Mouse (Mus musculus) myocyte (in vitro differentiated cells): ENCODE results near the gene Slc23a2. TPM values are rescaled to one million over a fixed set of nuclear protein-coding genes. Genes with fewer than 3 reads are reported as not detected.

Experiments
- H3K27me3 ChIP-seq: one replicate; pipeline ENCODE4 v1.6.1; 2011; ENCODE audit not compliant: control insufficient read depth, insufficient read depth, insufficient read length
- H3K36me3 ChIP-seq: one replicate; pipeline ENCODE4 v1.6.1; 2011; ENCODE audit not compliant: control insufficient read depth, insufficient read depth
- H3K4me2 ChIP-seq: one replicate; pipeline ENCODE4 v1.6.1; 2011; ENCODE audit warnings: low read depth, control low read depth
- H3K4me3 ChIP-seq: one replicate; pipeline ENCODE4 v1.5.1; 2011; ENCODE audit warnings: mild to moderate bottlenecking, control low read depth, moderate library complexity
- H3K79me2 ChIP-seq: one replicate; pipeline ENCODE4 v1.6.1; 2011; ENCODE audit not compliant: control insufficient read depth, insufficient read depth
- H3ac ChIP-seq: one replicate; pipeline ENCODE4 v1.6.1; 2011; ENCODE audit not compliant: control insufficient read depth, insufficient read length
- CEBPB ChIP-seq: IDR thresholded peaks from 2 replicates; pipeline ENCODE4 v1.6.1; 2011; ENCODE audit warnings: mild to moderate bottlenecking, moderate library complexity; ENCODE audit not compliant: poor library complexity, insufficient read depth, severe bottlenecking
- E2F4 ChIP-seq: IDR thresholded peaks from one replicate; pipeline ENCODE4 v1.6.1; 2011; ENCODE audit warnings: mild to moderate bottlenecking, control low read depth, moderate library complexity; ENCODE audit not compliant: insufficient read depth
- MAX ChIP-seq: IDR thresholded peaks from one replicate; pipeline ENCODE4 v1.6.1; 2011; ENCODE audit warnings: low read depth, mild to moderate bottlenecking, control low read depth
- MYOD1 ChIP-seq, 3 experiments: IDR thresholded peaks; one replicate each; pipeline ENCODE4 v1.6.1; 2011; ENCODE audit warnings: control low read depth in 2 of 3, low read depth in 2 of 3, mild to moderate bottlenecking in 2 of 3, moderate library complexity in 1 of 3; ENCODE audit not compliant: insufficient read length in 2 of 3, control insufficient read depth in 1 of 3
- MYOG ChIP-seq, 3 experiments: IDR thresholded peaks; one replicate each; pipeline ENCODE4 v1.6.1; 2011; ENCODE audit warnings: control low read depth in 2 of 3, low read depth in 2 of 3, mild to moderate bottlenecking in 2 of 3; ENCODE audit not compliant: insufficient read length in 2 of 3, control insufficient read depth in 1 of 3, insufficient read depth in 1 of 3
- POLR2A ChIP-seq: IDR thresholded peaks from one replicate; pipeline ENCODE4 v1.6.1; 2011; ENCODE audit warnings: low read depth, mild to moderate bottlenecking, control low read depth, moderate library complexity; ENCODE audit not compliant: insufficient read length
- POLR2AphosphoS2 ChIP-seq: IDR thresholded peaks from one replicate; pipeline ENCODE4 v1.6.1; 2011; ENCODE audit warnings: low read depth, control low read depth; ENCODE audit not compliant: insufficient read length
- REST ChIP-seq: IDR thresholded peaks from one replicate; pipeline ENCODE4 v1.6.1; 2011; ENCODE audit warnings: mild to moderate bottlenecking, control low read depth, moderate library complexity; ENCODE audit not compliant: insufficient read depth, insufficient read length
- SRF ChIP-seq: IDR thresholded peaks from one replicate; pipeline ENCODE4 v1.6.1; 2011; ENCODE audit warnings: low read depth; ENCODE audit not compliant: control insufficient read depth, insufficient read length
- TCF12 ChIP-seq: IDR thresholded peaks from one replicate; pipeline ENCODE4 v1.6.1; 2011; ENCODE audit warnings: mild to moderate bottlenecking, control low read depth; ENCODE audit not compliant: poor library complexity, insufficient read depth, severe bottlenecking
- TCF3 ChIP-seq: IDR thresholded peaks from one replicate; pipeline ENCODE4 v1.6.1; 2011; ENCODE audit warnings: low read depth, control low read depth; ENCODE audit not compliant: insufficient read length
- USF1 ChIP-seq: IDR thresholded peaks from one replicate; pipeline ENCODE4 v1.6.1; 2011; ENCODE audit warnings: low read depth, mild to moderate bottlenecking, control low read depth, moderate library complexity
- polyA plus RNA-seq: library from polyadenylated mRNA; unstranded; fragments of >200 nt; fragmentation: generic; extraction: Trizol; gene quantifications from one replicate; pipeline ENCODE4 v1.2.1, GENCODE M21; 2012; ENCODE audit warnings: missing spikeins

Slc23a2 gene
- polyA plus RNA-seq, 1 experiment = 14.5 TPM

- Histone ChIP-seq H3K4me3 (no peak overlapping the region), H3K79me2 (peaks cover 91% of the 10 kb centered on the region), H3ac (no peak overlapping the region), H3K27me3 (no peaks in the 10 kb centered on the region), H3K4me2 (peak overlapping the region; percentile 66), H3K36me3 (no peaks in the 10 kb centered on the region)
- no peak for TF ChIP-seq SRF
Observed at GRCm38 (mm10) chr2:132112319-132112718, 32.6 kb downstream of the Slc23a2 start.

DNA sequence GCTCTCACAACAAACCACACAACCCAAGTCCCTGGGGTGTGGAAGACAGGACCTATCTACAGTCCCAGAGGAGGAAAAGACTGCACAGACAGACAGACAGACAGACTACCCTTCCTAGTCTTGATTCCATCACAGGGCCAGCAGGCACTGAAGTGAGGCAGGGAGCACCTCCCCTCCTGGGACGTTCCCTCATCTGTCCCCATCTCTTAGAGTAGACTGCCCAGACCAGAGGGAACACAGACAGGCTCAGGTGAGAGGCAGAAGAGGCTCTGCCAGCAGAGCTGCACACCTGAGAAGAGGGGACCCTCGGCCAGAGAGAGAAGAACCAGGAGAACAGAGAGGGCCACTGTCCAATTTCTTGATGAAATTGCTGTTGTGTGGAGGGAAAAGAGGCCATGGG lies 33.0 kb downstream of the Slc23a2 start:
- TF ChIP-seq CEBPB = no peak
- TF ChIP-seq SRF = no peak
- TF ChIP-seq MYOG (IDR thresholded peaks at IDR 0.05; ENCODE audit: control insufficient read depth in 1 of 3, insufficient read depth in 1 of 3, insufficient read length in 2 of 3, low read depth in 2 of 3) = no peak
- no peak for TF ChIP-seq POLR2AphosphoS2
- TF ChIP-seq TCF12 = no peak
- Histone ChIP-seq H3K27me3 (no peaks in the 10 kb centered on the region), H3K36me3 (no peaks in the 10 kb centered on the region), H3K79me2 (peaks cover 90% of the 10 kb centered on the region), H3ac (no peak overlapping the region), H3K4me2 (peak overlapping the region; percentile 66), H3K4me3 (no peak overlapping the region)

GRCm38 (mm10) chr2:132111266-132111665 lies 33.6 kb downstream of the Slc23a2 start:
- no peak overlapping the region for H3ac ChIP-seq
- peaks cover 90% of the 10 kb centered on the region for H3K79me2 ChIP-seq
- H3K36me3 ChIP-seq = no peaks in the 10 kb centered on the region
- no peaks in the 10 kb centered on the region for H3K27me3 ChIP-seq
- H3K4me3 ChIP-seq = no peak overlapping the region
- peak overlapping the region; percentile 66 for H3K4me2 ChIP-seq
- TF ChIP-seq MYOD1 (IDR thresholded peaks at IDR 0.05; ENCODE audit: control insufficient read depth in 1 of 3, insufficient read length in 2 of 3, low read depth in 2 of 3) = peak in 2 of 3 experiments; percentile 38 to 41
- TF ChIP-seq POLR2A = no peak
- TF ChIP-seq REST = no peak
- TF ChIP-seq TCF12 = no peak
- TF ChIP-seq MYOG (IDR thresholded peaks at IDR 0.05; ENCODE audit: control insufficient read depth in 1 of 3, insufficient read depth in 1 of 3, insufficient read length in 2 of 3, low read depth in 2 of 3) = no peak
- TF ChIP-seq MAX = no peak
- no peak for TF ChIP-seq POLR2AphosphoS2
- no peak for TF ChIP-seq SRF
- no peak for TF ChIP-seq USF1
- no peak for TF ChIP-seq TCF3
- 0 out of 2 replicates have a peak, but pooled peaks have one; percentile 19 for TF ChIP-seq CEBPB
- TF ChIP-seq E2F4 = no peak

DNA sequence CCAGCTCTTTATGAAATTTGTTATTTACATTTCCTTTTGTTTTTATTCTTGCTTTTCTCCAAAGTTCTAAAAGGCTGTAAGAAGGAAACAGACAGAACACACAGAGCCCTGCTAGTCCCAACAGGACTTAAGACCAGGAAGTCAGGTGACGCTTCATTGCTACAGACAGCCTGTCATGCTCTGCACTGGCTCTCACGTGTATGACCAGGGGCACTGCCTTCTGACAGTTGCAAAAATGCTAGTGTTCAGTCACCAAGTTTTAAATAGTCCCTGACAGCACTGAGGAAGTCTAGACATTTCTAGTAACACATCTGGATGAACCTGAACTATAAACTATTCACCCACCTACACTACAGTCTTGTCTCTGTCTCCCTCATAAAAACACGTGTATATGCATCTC lies 34.2 kb downstream of the Slc23a2 start:
- Histone ChIP-seq H3ac (no peak overlapping the region), H3K4me2 (peak overlapping the region; percentile 66), H3K4me3 (no peak overlapping the region), H3K36me3 (no peaks in the 10 kb centered on the region), H3K27me3 (no peaks in the 10 kb centered on the region), H3K79me2 (peaks cover 90% of the 10 kb centered on the region)
- TF ChIP-seq POLR2AphosphoS2 = no peak
- TF ChIP-seq REST = no peak
- TF ChIP-seq SRF = no peak
- no peak for TF ChIP-seq MYOD1 (IDR thresholded peaks at IDR 0.05; ENCODE audit: control insufficient read depth in 1 of 3, insufficient read length in 2 of 3, low read depth in 2 of 3)
- TF ChIP-seq CEBPB = no peak
- TF ChIP-seq POLR2A = no peak
- TF ChIP-seq USF1 = no peak
- TF ChIP-seq E2F4 = no peak
- no peak for TF ChIP-seq MAX
- TF ChIP-seq MYOG (IDR thresholded peaks at IDR 0.05; ENCODE audit: control insufficient read depth in 1 of 3, insufficient read depth in 1 of 3, insufficient read length in 2 of 3, low read depth in 2 of 3) = no peak
- TF ChIP-seq TCF12 = no peak
- TF ChIP-seq TCF3 = no peak

- TF ChIP-seq TCF3 (no peak), CEBPB (no peak), MYOG (IDR thresholded peaks at IDR 0.05; ENCODE audit: control insufficient read depth in 1 of 3, insufficient read depth in 1 of 3, insufficient read length in 2 of 3, low read depth in 2 of 3) (no peak)
- no peak overlapping the region for H3K4me2 ChIP-seq
- H3K79me2 ChIP-seq = peaks cover 90% of the 10 kb centered on the region
- no peak overlapping the region for H3K4me3 ChIP-seq
- no peaks in the 10 kb centered on the region for H3K36me3 ChIP-seq
- no peak overlapping the region for H3ac ChIP-seq
- H3K27me3 ChIP-seq = no peaks in the 10 kb centered on the region
Observed at GRCm38 (mm10) chr2:132108988-132109387, 35.9 kb downstream of the Slc23a2 start.

DNA sequence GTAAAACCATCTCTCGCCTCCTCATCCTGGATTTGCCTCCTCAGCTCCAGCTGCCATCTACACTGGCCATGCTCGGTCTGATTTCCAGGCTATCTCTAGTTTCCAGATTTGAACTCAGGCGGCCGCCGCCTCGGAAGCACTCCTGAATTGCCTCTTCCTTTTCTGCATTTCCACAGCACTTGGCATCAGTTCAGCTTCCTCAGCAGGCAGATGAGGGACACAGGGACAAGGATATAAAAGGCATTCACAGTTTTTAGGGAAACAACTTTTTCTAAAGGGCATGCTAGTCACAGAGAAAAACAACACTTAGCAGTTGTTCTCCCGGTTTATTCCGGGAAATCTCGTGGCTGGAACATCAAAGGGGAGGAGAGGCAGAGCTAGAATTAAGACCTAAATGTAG lies 37.3 kb downstream of the Slc23a2 start:
- Histone ChIP-seq H3ac (no peak overlapping the region), H3K4me2 (no peak overlapping the region), H3K36me3 (no peaks in the 10 kb centered on the region), H3K27me3 (no peaks in the 10 kb centered on the region), H3K4me3 (no peak overlapping the region), H3K79me2 (peaks cover 89% of the 10 kb centered on the region)
- TF ChIP-seq SRF (no peak), REST (no peak), USF1 (no peak), POLR2AphosphoS2 (no peak), TCF3 (no peak), CEBPB (no peak), E2F4 (no peak), MYOD1 (IDR thresholded peaks at IDR 0.05; ENCODE audit: control insufficient read depth in 1 of 3, insufficient read length in 2 of 3, low read depth in 2 of 3) (no peak), MAX (no peak), POLR2A (no peak), TCF12 (no peak), MYOG (IDR thresholded peaks at IDR 0.05; ENCODE audit: control insufficient read depth in 1 of 3, insufficient read depth in 1 of 3, insufficient read length in 2 of 3, low read depth in 2 of 3) (no peak)
